Mouse (Mus musculus) erythroblast, adult 5-6 weeks (primary cell): ENCODE results near the gene Npb. TPM values are rescaled to one million over a fixed set of nuclear protein-coding genes. Genes with fewer than 3 reads are reported as not detected.

ENCODE experiments used
- ATAC-seq: replicated peaks from 2 replicates; pipeline ENCODE4 v1.8.0; 2016; ENCODE audit warnings: moderate number of reproducible peaks, mild to moderate bottlenecking, moderate TSS enrichment, inconsistent platforms; ENCODE audit not compliant: poor library complexity, low FRiP score, severe bottlenecking
- total RNA-seq, 2 experiments: library from RNA; stranded (forward) in 1 of 2; stranded (reverse) in 1 of 2; fragments of 150-400 nt in 1 of 2; fragments of 200-764, 138-1000 nt in 1 of 2; gene quantifications; 2 replicates each; pipeline versions ENCODE4 v1.2.3 to v1.2.4; 2015 to 2017; ENCODE audit warnings: low replicate concordance in 2 of 2

Npb gene
- total RNA-seq, 2 experiments from 2014 or later: not detected

- ATAC-seq: peak; percentile 54
Measured at GRCm38 (mm10) chr11:120629341-120629730, 21.1 kb downstream of the Npb start.

- peak; percentile 35 for ATAC-seq
Measured at GRCm38 (mm10) chr11:120629911-120630310, 21.6 kb downstream of the Npb start.

- peak; percentile 15; the same call in 1 of the 2 replicates for ATAC-seq
Measured at GRCm38 (mm10) chr11:120630401-120630871, 22.2 kb downstream of the Npb start.

- ATAC-seq: peak; percentile 12; the same call in 1 of the 2 replicates
Measured at GRCm38 (mm10) chr11:120630881-120631725, 22.8 kb downstream of the Npb start.

GRCm38 (mm10) chr11:120631726-120632448 lies 23.6 kb downstream of the Npb start:
- peak; percentile 44 for ATAC-seq

GRCm38 (mm10) chr11:120632559-120633519 lies 24.6 kb downstream of the Npb start:
- ATAC-seq: peak; percentile 40

- ATAC-seq: peak; percentile 42
Measured at GRCm38 (mm10) chr11:120633520-120634343, 25.5 kb downstream of the Npb start, which contains the start of gene Mafg. Mafg (minus strand) TSS chr11:120633600.

- ATAC-seq: no peak
Measured at GRCm38 (mm10) chr11:120634810-120635209, 26.5 kb downstream of the Npb start.

- ATAC-seq: no peak
Measured at GRCm38 (mm10) chr11:120641255-120641654, 33.0 kb downstream of the Npb start.

GRCm38 (mm10) chr11:120641869-120642268 lies 33.6 kb downstream of the Npb start:
- no peak for ATAC-seq

- peak; percentile 46 for ATAC-seq
Measured at GRCm38 (mm10) chr11:120642939-120643600, 34.8 kb downstream of the Npb start.

- peak; percentile 93 for ATAC-seq
Measured at GRCm38 (mm10) chr11:120643601-120643987, 35.3 kb downstream of the Npb start, which contains the start of gene Pycr1. Pycr1 (minus strand) TSS chr11:120643769.

GRCm38 (mm10) chr11:120647047-120647830 lies 39.0 kb downstream of the Npb start:
- no peak for ATAC-seq

GRCm38 (mm10) chr11:120648001-120648476 lies 39.8 kb downstream of the Npb start, which contains the start of gene Myadml2:
Myadml2 (minus strand) TSS chr11:120648158.
- ATAC-seq: no peak

GRCm38 (mm10) chr11:120651872-120652271 lies 43.6 kb downstream of the Npb start:
- ATAC-seq: peak; percentile 76

- ATAC-seq: no peak
Measured at GRCm38 (mm10) chr11:120654741-120655140, 46.5 kb downstream of the Npb start.

GRCm38 (mm10) chr11:120657301-120657700 lies 49.0 kb downstream of the Npb start:
- no peak for ATAC-seq
